Mouse (Mus musculus) splenic B cell, adult 2 months (primary cell): ENCODE results near the gene Pygb.

Experiments
- DNase-seq: peaks from one replicate; pipeline ENCODE4 v3.0.0-alpha.2; 2011; ENCODE audit warnings: low read depth, low spot score
- H3K27me3 ChIP-seq: 2 replicates; pipeline ENCODE4 v1.6.1; 2012; ENCODE audit warnings: mild to moderate bottlenecking, low read length, moderate library complexity, mixed read lengths; ENCODE audit not compliant: control insufficient read depth, poor library complexity, insufficient read depth, severe bottlenecking
- H3K36me3 ChIP-seq: 2 replicates; pipeline ENCODE4 v1.6.1; 2012; ENCODE audit warnings: mild to moderate bottlenecking, low read length, moderate library complexity, mixed read lengths; ENCODE audit not compliant: control insufficient read depth, poor library complexity, insufficient read depth, severe bottlenecking

Gene Pygb

GRCm38 (mm10) chr2:150770747-150771146, 15.8 kb upstream of the Pygb start:
- Histone ChIP-seq H3K36me3 (no peaks in the 10 kb centered on the region), H3K27me3 (no peaks in the 10 kb centered on the region)
- DNase-seq, result no peak

- DNase-seq, result no peak
These were observed 15.4 kb upstream of the Pygb start for GRCm38 (mm10) chr2:150771169-150771568.

GRCm38 (mm10) chr2:150771996-150772395, 14.5 kb upstream of the Pygb start:
- Histone ChIP-seq H3K27me3 (no peaks in the 10 kb centered on the region), H3K36me3 (no peaks in the 10 kb centered on the region)
- DNase-seq, result no peak

More at GRCm38 (mm10) chr2:150771169-150771568, 15.4 kb upstream of the Pygb start:
- H3K27me3 ChIP-seq, result no peaks in the 10 kb centered on the region
- H3K36me3 ChIP-seq, result no peaks in the 10 kb centered on the region

GRCm38 (mm10) chr2:150772466-150773119, 13.9 kb upstream of the Pygb start:
- H3K27me3 ChIP-seq, result no peaks in the 10 kb centered on the region
- no peak for DNase-seq
- no peaks in the 10 kb centered on the region for H3K36me3 ChIP-seq

- DNase-seq, result peak; percentile 21
- Histone ChIP-seq H3K27me3 (no peaks in the 10 kb centered on the region), H3K36me3 (no peaks in the 10 kb centered on the region)
These were observed 3.7 kb upstream of the Pygb start for GRCm38 (mm10) chr2:150782801-150783200.

GRCm38 (mm10) chr2:150787234-150787771, 768 bp downstream of the Pygb start:
- H3K27me3 ChIP-seq, result no peaks in the 10 kb centered on the region
- DNase-seq, result peak; percentile 9
- H3K36me3 ChIP-seq, result no peaks in the 10 kb centered on the region

GRCm38 (mm10) chr2:150788768-150789550, 2.4 kb downstream of the Pygb start:
- no peaks in the 10 kb centered on the region for H3K36me3 ChIP-seq
- no peaks in the 10 kb centered on the region for H3K27me3 ChIP-seq
- no peak for DNase-seq

- Histone ChIP-seq H3K36me3 (no peaks in the 10 kb centered on the region; the same call in 1 of the 2 replicates), H3K27me3 (no peaks in the 10 kb centered on the region)
- DNase-seq, result no peak
These were observed 6.8 kb downstream of the Pygb start for GRCm38 (mm10) chr2:150793320-150793719.

GRCm38 (mm10) chr2:150798084-150798483, 11.5 kb downstream of the Pygb start:
- peaks cover 2% of the 10 kb centered on the region for H3K36me3 ChIP-seq
- no peaks in the 10 kb centered on the region for H3K27me3 ChIP-seq
- no peak for DNase-seq

- Histone ChIP-seq H3K36me3 (peaks cover 2% of the 10 kb centered on the region), H3K27me3 (no peaks in the 10 kb centered on the region)
- DNase-seq, result no peak
These were observed 14.1 kb downstream of the Pygb start for GRCm38 (mm10) chr2:150800616-150801015.

- Histone ChIP-seq H3K36me3 (peaks cover 11% of the 10 kb centered on the region), H3K27me3 (no peaks in the 10 kb centered on the region)
- peak; percentile 65 for DNase-seq
These were observed 16.5 kb downstream of the Pygb start for GRCm38 (mm10) chr2:150803035-150803434.

GRCm38 (mm10) chr2:150808381-150808780, 21.8 kb downstream of the Pygb start:
- DNase-seq, result no peak
- Histone ChIP-seq H3K36me3 (peaks cover 15% of the 10 kb centered on the region), H3K27me3 (no peaks in the 10 kb centered on the region)

GRCm38 (mm10) chr2:150808812-150809211, 22.3 kb downstream of the Pygb start:
- no peak for DNase-seq
- Histone ChIP-seq H3K27me3 (no peaks in the 10 kb centered on the region), H3K36me3 (peaks cover 17% of the 10 kb centered on the region)

GRCm38 (mm10) chr2:150810603-150811002, 24.1 kb downstream of the Pygb start:
- H3K36me3 ChIP-seq, result peaks cover 24% of the 10 kb centered on the region
- H3K27me3 ChIP-seq, result no peaks in the 10 kb centered on the region
- DNase-seq, result no peak

GRCm38 (mm10) chr2:150812816-150813215, 26.3 kb downstream of the Pygb start:
- DNase-seq, result no peak
- H3K27me3 ChIP-seq, result no peaks in the 10 kb centered on the region
- peaks cover 14% of the 10 kb centered on the region for H3K36me3 ChIP-seq
